Mouse (Mus musculus) kidney, embryonic 14.5 days (tissue): ENCODE results near the gene Qtrt2. TPM values are rescaled to one million over a fixed set of nuclear protein-coding genes. Genes with fewer than 3 reads are reported as not detected.

Experiments used
- ATAC-seq: fragments of 200-750 bp; cut with Nextera tagmentation; 2 replicates; pipeline ENCODE4 v1.8.0; 2017; ENCODE audit warnings: moderate number of reproducible peaks, mild to moderate bottlenecking, moderate TSS enrichment, moderate library complexity; ENCODE audit not compliant: low FRiP score, low TSS enrichment
- H3K27ac ChIP-seq: fragments of 300-500 bp; sonication (generic); 2 replicates; pipeline ENCODE4 v1.5.1; 2014; ENCODE audit warnings: low read depth, mild to moderate bottlenecking, low read length, moderate library complexity, mixed read lengths
- H3K27me3 ChIP-seq: fragments of 300-500 bp; sonication (generic); 2 replicates; pipeline ENCODE4 v1.6.1; 2014; ENCODE audit warnings: mild to moderate bottlenecking, low read length; ENCODE audit not compliant: control insufficient read depth, insufficient read depth
- H3K36me3 ChIP-seq: fragments of 300-500 bp; sonication (generic); 2 replicates; pipeline ENCODE4 v1.6.1; 2014; ENCODE audit warnings: low read length, mixed read lengths; ENCODE audit not compliant: control insufficient read depth, insufficient read depth
- H3K4me1 ChIP-seq: fragments of 300-500 bp; sonication (generic); 2 replicates; pipeline ENCODE4 v1.6.1; 2014; ENCODE audit warnings: low read length, mixed read lengths; ENCODE audit not compliant: control insufficient read depth, insufficient read depth
- H3K4me2 ChIP-seq: fragments of 300-500 bp; sonication (generic); replicated peaks from 2 replicates; pipeline ENCODE4 v1.6.1; 2014; ENCODE audit warnings: low read depth, mild to moderate bottlenecking, low read length
- H3K4me3 ChIP-seq: fragments of 300-500 bp; sonication (generic); 2 replicates; pipeline ENCODE4 v1.5.1; 2014; ENCODE audit warnings: mild to moderate bottlenecking, low read length
- H3K9ac ChIP-seq: fragments of 300-500 bp; sonication (generic); 2 replicates; pipeline ENCODE4 v1.6.1; 2014; ENCODE audit warnings: low read depth, mild to moderate bottlenecking, low read length, moderate library complexity
- H3K9me3 ChIP-seq: fragments of 300-500 bp; sonication (generic); 2 replicates; pipeline ENCODE4 v1.6.1; 2016; ENCODE audit warnings: low read length; ENCODE audit not compliant: control insufficient read depth
- WGBS: fragments of 180-500 bp; shearing (Covaris S2); extraction: QIAGEN DNeasy Blood & Tissue Kit; methylation state at CpG from one replicate; pipeline ENCODE4 v1.1.7; 2014; 5-methylcytosine and 5-hydroxymethylcytosine counted together
- polyA plus RNA-seq: library from polyadenylated mRNA; unstranded; fragments of >200 nt; fragmentation: Nextera tagmentation; extraction: Ambion mirVana; gene quantifications from 2 replicates; pipeline ENCODE4 v1.2.1, GENCODE M21; 2014

The Qtrt2 gene
- polyA plus RNA-seq, result 29.3 and 46.2 TPM in 2 replicates

- ATAC-seq, result no peak
- no peak within 1 kb of the TSS for H3K4me3 ChIP-seq
- no peak within 1 kb of the TSS for H3K9ac ChIP-seq
- no peaks in the 10 kb centered on the region for H3K27me3 ChIP-seq
- no peak within 1 kb of the TSS for H3K4me2 ChIP-seq
- H3K4me1 ChIP-seq, result 0 out of 2 replicates have a peak, but pooled peaks cover 4% of the 10 kb centered on the region
- WGBS, result 66% methylated on average over 6 of the region's 6 CpGs
- H3K27ac ChIP-seq, result no peak within 1 kb of the TSS; the same call in 1 of the 2 replicates
- H3K36me3 ChIP-seq, result no peaks in the 10 kb centered on the region
- no peaks in the 10 kb centered on the region for H3K9me3 ChIP-seq
Observed at GRCm38 (mm10) chr16:43926341-43926859, at the start of gene Qtrt2. TSS of gene Qtrt2 (minus strand) at chr16:43926809.

DNA sequence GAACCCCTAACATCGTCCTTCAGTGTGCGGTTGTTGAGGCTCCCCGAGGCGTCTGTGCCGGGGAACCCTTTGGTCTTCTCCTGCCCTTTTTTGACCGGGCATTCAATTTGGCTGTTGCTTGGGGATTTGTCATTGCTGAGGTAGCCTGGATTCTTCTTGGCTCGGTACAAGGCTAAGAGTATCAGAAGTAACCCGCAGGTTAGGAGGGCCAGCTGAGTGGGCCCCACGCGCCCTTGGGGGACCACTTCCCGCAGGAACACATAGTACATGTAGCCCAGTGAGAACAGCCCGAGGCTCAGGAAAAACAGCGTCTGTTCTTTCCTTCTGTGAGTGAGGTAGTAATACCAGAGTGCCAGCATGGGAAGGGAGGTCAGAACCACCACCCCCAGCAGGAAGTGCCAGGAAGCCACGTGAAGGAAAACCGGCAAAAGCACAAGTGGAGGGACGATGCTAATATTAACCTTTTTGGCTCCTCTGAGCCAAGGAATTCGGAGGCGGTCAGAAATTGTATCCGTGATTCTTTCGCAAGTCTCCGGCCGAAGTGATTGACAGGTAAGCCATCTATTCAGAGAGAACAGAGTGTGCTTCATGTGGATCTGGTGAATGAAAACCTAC lies 47.1 kb upstream of the Qtrt2 start:
- 87% methylated on average over 22 of the region's 22 CpGs for WGBS
- peaks cover 2% of the 10 kb centered on the region; the same call in 1 of the 2 replicates for H3K27me3 ChIP-seq
- no peak for ATAC-seq
- H3K27ac ChIP-seq, result no peak overlapping the region
- no peak overlapping the region for H3K9ac ChIP-seq
- H3K4me2 ChIP-seq, result no peak overlapping the region
- no peaks in the 10 kb centered on the region for H3K4me1 ChIP-seq
- no peaks in the 10 kb centered on the region for H3K36me3 ChIP-seq
- no peaks in the 10 kb centered on the region for H3K9me3 ChIP-seq
- H3K4me3 ChIP-seq, result no peak overlapping the region

DNA sequence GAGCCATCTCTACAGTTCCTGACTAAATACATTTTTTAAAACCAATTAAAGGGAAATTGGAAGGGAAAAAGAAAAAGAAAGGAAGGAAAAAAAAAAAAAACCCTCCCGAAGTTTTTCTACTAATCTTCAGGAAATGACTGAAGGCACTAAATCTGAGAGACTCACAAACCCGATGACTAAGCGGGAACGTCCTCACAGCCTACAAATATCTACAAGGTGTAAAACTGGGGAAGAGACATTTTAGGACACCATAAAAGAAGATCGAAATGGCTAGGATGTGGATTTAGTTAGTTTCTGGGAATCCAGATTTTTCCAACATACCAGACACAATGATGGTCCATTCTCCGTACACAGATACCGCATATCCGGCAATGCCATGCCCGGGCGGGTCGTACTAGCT lies 46.5 kb upstream of the Qtrt2 start:
- no peak overlapping the region for H3K4me3 ChIP-seq
- H3K4me2 ChIP-seq, result no peak overlapping the region
- no peak overlapping the region for H3K27ac ChIP-seq
- no peak for ATAC-seq
- 90% methylated on average over 11 of the region's 11 CpGs for WGBS
- no peak overlapping the region for H3K9ac ChIP-seq
- H3K27me3 ChIP-seq, result no peaks in the 10 kb centered on the region
- H3K9me3 ChIP-seq, result no peaks in the 10 kb centered on the region
- no peaks in the 10 kb centered on the region for H3K4me1 ChIP-seq
- H3K36me3 ChIP-seq, result no peaks in the 10 kb centered on the region

DNA sequence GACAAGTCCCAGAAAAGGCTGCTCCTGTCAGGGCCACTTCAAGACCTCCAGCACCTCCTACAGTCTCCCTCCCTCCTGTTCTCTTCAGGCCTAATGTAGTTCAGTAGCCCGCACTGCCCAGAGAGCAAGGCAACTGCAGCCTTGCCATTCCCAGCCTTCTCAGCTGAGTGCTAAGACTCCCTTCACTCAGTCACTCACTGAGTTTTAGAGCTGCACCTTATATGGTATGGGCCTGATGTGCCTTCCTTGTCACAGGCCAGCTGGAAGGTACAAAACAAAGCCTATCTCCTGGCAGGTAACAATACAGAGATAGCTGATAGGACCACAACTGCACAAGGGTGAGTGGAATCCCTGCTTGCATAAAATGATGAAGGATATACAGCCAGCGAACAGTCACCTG lies 45.8 kb upstream of the Qtrt2 start:
- H3K4me2 ChIP-seq, result no peak overlapping the region
- no peaks in the 10 kb centered on the region for H3K36me3 ChIP-seq
- no peaks in the 10 kb centered on the region for H3K27me3 ChIP-seq
- H3K9me3 ChIP-seq, result no peaks in the 10 kb centered on the region
- no peaks in the 10 kb centered on the region for H3K4me1 ChIP-seq
- H3K9ac ChIP-seq, result no peak overlapping the region
- WGBS, result 88% methylated on average over 2 of the region's 2 CpGs
- no peak for ATAC-seq
- no peak overlapping the region for H3K27ac ChIP-seq
- no peak overlapping the region for H3K4me3 ChIP-seq

GRCm38 (mm10) chr16:43971741-43972140 lies 45.1 kb upstream of the Qtrt2 start:
- Histone ChIP-seq H3K9me3 (no peaks in the 10 kb centered on the region), H3K4me1 (no peaks in the 10 kb centered on the region), H3K27me3 (no peaks in the 10 kb centered on the region), H3K36me3 (no peaks in the 10 kb centered on the region), H3K9ac (no peak overlapping the region), H3K4me2 (no peak overlapping the region), H3K4me3 (no peak overlapping the region), H3K27ac (no peak overlapping the region)
- no peak for ATAC-seq
- WGBS, result 90% methylated on average over 9 of the region's 9 CpGs

- 95% methylated on average over 11 of the region's 11 CpGs for WGBS
- H3K9me3 ChIP-seq, result no peaks in the 10 kb centered on the region
- ATAC-seq, result no peak
Observed at GRCm38 (mm10) chr16:43971189-43971588, 44.6 kb upstream of the Qtrt2 start.

DNA sequence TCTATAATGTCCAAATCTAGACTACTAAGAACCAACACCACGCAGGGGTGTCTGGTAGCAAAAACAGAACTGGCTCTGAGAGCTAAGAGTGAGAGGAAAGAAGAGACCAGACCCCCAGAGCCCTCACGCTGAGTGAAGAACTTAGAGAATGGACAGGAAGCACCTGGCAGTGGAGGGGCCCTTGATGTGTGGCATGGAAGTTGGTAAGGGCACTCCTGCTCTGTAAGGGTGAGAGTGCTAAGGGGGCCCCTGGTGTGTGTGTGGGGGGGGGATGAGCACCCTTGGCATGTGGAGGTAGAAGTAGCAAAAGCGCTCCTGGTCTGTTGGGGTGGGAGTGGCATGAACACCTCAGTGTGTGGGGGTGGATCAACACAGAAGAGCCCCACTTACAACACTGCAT lies 43.8 kb upstream of the Qtrt2 start:
- Histone ChIP-seq H3K9ac (no peak overlapping the region), H3K27me3 (no peaks in the 10 kb centered on the region), H3K36me3 (no peaks in the 10 kb centered on the region), H3K4me1 (no peaks in the 10 kb centered on the region), H3K4me2 (no peak overlapping the region), H3K27ac (no peak overlapping the region), H3K9me3 (no peaks in the 10 kb centered on the region), H3K4me3 (no peak overlapping the region)
- WGBS, result 82% methylated on average over 3 of the region's 3 CpGs
- ATAC-seq, result no peak

More at GRCm38 (mm10) chr16:43971189-43971588, 44.6 kb upstream of the Qtrt2 start:
- Histone ChIP-seq H3K27me3 (no peaks in the 10 kb centered on the region), H3K4me1 (no peaks in the 10 kb centered on the region), H3K4me2 (no peak overlapping the region), H3K4me3 (no peak overlapping the region), H3K36me3 (no peaks in the 10 kb centered on the region), H3K27ac (no peak overlapping the region), H3K9ac (no peak overlapping the region)

DNA sequence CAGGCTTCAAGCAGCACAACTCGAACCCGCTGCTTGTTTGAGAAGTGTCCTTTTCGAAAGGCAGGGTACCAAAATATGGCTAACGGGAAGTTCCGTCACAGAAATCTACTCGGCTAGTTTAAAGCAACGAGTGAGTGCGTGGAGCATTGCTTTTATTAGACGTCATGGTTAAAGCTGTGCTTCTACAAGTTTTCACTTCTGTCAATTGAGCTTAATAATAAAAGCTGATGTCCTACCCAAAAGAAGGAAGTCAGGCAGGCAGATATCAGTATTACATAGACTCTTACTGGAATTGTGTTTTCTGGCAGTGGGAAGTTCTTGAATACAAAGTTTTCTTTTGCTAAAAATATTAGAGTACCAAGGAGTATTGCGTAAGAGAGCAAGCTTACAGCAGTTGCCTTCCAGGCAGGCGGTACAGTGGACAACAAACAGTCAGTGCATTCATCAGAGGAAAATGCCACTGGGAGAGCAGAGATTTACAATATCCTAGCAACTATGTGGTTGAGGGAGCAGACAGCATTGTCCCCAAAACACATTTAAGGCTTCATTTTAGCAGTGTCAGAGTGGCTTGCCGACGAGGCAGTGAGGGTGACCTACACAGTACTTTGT lies 39.3 kb upstream of the Qtrt2 start:
- no peak overlapping the region for H3K4me3 ChIP-seq
- ATAC-seq, result no peak
- no peaks in the 10 kb centered on the region; the same call in 1 of the 2 replicates for H3K36me3 ChIP-seq
- WGBS, result 91% methylated on average over 13 of the region's 13 CpGs
- H3K4me2 ChIP-seq, result no peak overlapping the region
- no peaks in the 10 kb centered on the region for H3K4me1 ChIP-seq
- no peak overlapping the region for H3K27ac ChIP-seq
- no peak overlapping the region for H3K9ac ChIP-seq
- no peaks in the 10 kb centered on the region for H3K9me3 ChIP-seq
- no peaks in the 10 kb centered on the region for H3K27me3 ChIP-seq

DNA sequence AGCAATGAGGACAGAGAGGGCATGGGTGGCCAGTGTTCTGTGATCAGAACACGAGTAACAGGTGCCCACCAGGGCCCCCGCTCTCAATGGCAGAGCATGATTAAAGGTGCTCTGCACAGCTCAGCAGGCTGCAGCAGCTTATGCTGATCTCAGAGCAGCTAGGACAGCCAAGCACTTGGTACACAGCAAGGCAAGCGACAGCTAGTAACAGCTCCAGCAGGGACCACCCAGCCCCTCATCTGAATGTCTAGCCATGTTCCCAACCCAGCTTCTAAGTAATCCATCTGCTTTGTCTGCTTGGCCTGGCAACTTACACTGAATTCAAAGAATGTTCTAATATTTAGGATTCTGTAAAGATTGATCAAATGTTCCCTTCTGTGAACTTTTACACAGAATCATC lies 37.2 kb upstream of the Qtrt2 start:
- no peak for ATAC-seq
- H3K36me3 ChIP-seq, result no peaks in the 10 kb centered on the region; the same call in 1 of the 2 replicates
- H3K4me3 ChIP-seq, result no peak overlapping the region
- no peaks in the 10 kb centered on the region for H3K4me1 ChIP-seq
- H3K27ac ChIP-seq, result no peak overlapping the region
- H3K27me3 ChIP-seq, result no peaks in the 10 kb centered on the region
- WGBS, result 89% methylated on average over 3 of the region's 3 CpGs
- H3K9ac ChIP-seq, result no peak overlapping the region
- no peak overlapping the region for H3K4me2 ChIP-seq
- H3K9me3 ChIP-seq, result no peaks in the 10 kb centered on the region
